Comparison of ENCODE assay signal across 12 mouse cellular contexts in genomic region chr6:38231994-38232393, GRCm38 (mm10). TPM values are rescaled to one million over a fixed set of nuclear protein-coding genes. Genes with fewer than 3 reads are reported as not detected.
DNase-seq lines count a peak whose midpoint lies in the region; ATAC-seq lines count a peak whose summit lies in the region.
"Had no signal": no experiment of that assay in that cellular context is flagged by ENCODE, and none has a peak within 500 bp of the region (broad histone marks: within the 10 kb centered on the region; RNA-seq: fewer than 3 reads in every experiment).

No protein-coding gene starts in this region.

- peaks cover 8% of the 10 kb centered on the region; the same call in 1 of the 2 replicates for H3K9me3 ChIP-seq in limb, embryonic 13.5 days
- H3K9me3 ChIP-seq in limb, embryonic 10.5 days (replicated peaks) = no peaks in the 10 kb centered on the region
- no peaks in the 10 kb centered on the region for H3K9me3 ChIP-seq in embryonic facial prominence, embryonic 11.5 days (replicated peaks; ENCODE audit: control insufficient read depth, low read length)
- peaks cover 5% of the 10 kb centered on the region; the same call in 1 of the 2 replicates for H3K9me3 ChIP-seq in hindbrain, embryonic 14.5 days (ENCODE audit: control insufficient read depth, low read length)
- H3K9me3 ChIP-seq: liver, embryonic 13.5 days had no signal

- no peak overlapping the region for H3K9ac ChIP-seq in limb, embryonic 13.5 days
- no peak overlapping the region for H3K9ac ChIP-seq in embryonic facial prominence, embryonic 11.5 days (replicated peaks; ENCODE audit: low read length)
- no peak overlapping the region for H3K9ac ChIP-seq in hindbrain, embryonic 14.5 days
- H3K9ac ChIP-seq: liver, embryonic 13.5 days had no signal

- H3K4me1 ChIP-seq in limb, embryonic 13.5 days = peaks cover 21% of the 10 kb centered on the region
- H3K4me1 ChIP-seq in limb, embryonic 10.5 days = peaks cover 17% of the 10 kb centered on the region
- 0 out of 2 replicates have a peak, but pooled peaks cover 5% of the 10 kb centered on the region for H3K4me1 ChIP-seq in embryonic facial prominence, embryonic 11.5 days (ENCODE audit: control insufficient read depth, insufficient read depth, low read length)
- H3K4me1 ChIP-seq in hindbrain, embryonic 14.5 days (replicated peaks; ENCODE audit: control insufficient read depth, insufficient read depth, low read length) = peaks cover 14% of the 10 kb centered on the region
- H3K4me1 ChIP-seq: liver, embryonic 13.5 days had no signal

- peak; percentile 26; the same call in 1 of the 2 replicates for ATAC-seq in limb, embryonic 13.5 days (ENCODE audit: low FRiP score, low read depth)
- ATAC-seq in embryonic facial prominence, embryonic 11.5 days (replicated peaks; ENCODE audit: insufficient number of reproducible peaks, low FRiP score, low TSS enrichment, low read depth) = 0 out of 2 replicates have a peak, but pooled peaks have one; percentile 25
- peak; percentile 64; the same call in 1 of the 2 replicates for ATAC-seq in hindbrain, embryonic 14.5 days (ENCODE audit: low FRiP score)
- no peak for ATAC-seq in monocyte, adult 5-6 weeks (replicated peaks; ENCODE audit: insufficient number of reproducible peaks, low FRiP score, low TSS enrichment, poor library complexity, severe bottlenecking)

- no peaks in the 10 kb centered on the region for H3K27me3 ChIP-seq in limb, embryonic 13.5 days
- no peaks in the 10 kb centered on the region for H3K27me3 ChIP-seq in limb, embryonic 10.5 days (ENCODE audit: low read depth, poor library complexity, severe bottlenecking)
- no peaks in the 10 kb centered on the region for H3K27me3 ChIP-seq in embryonic facial prominence, embryonic 11.5 days (ENCODE audit: control insufficient read depth, insufficient read depth, low read length)
- no peaks in the 10 kb centered on the region for H3K27me3 ChIP-seq in hindbrain, embryonic 14.5 days (ENCODE audit: control insufficient read depth, insufficient read depth, low read length)
- H3K27me3 ChIP-seq: liver, embryonic 13.5 days had no signal

- H3K36me3 ChIP-seq in limb, embryonic 13.5 days = peaks cover 16% of the 10 kb centered on the region
- H3K36me3 ChIP-seq in limb, embryonic 10.5 days = peaks cover 11% of the 10 kb centered on the region
- no peaks in the 10 kb centered on the region; the same call in 1 of the 2 replicates for H3K36me3 ChIP-seq in embryonic facial prominence, embryonic 11.5 days (replicated peaks; ENCODE audit: control insufficient read depth, insufficient read depth, low read depth, low read length)
- no peaks in the 10 kb centered on the region for H3K36me3 ChIP-seq in hindbrain, embryonic 14.5 days (replicated peaks; ENCODE audit: control insufficient read depth, insufficient read depth)
- H3K36me3 ChIP-seq: liver, embryonic 13.5 days had no signal

- H3K4me3 ChIP-seq in limb, embryonic 13.5 days = no peak overlapping the region
- H3K4me3 ChIP-seq in limb, embryonic 10.5 days = no peak overlapping the region
- H3K4me3 ChIP-seq in embryonic facial prominence, embryonic 11.5 days (ENCODE audit: low read depth, low read length) = no peak overlapping the region
- no peak overlapping the region for H3K4me3 ChIP-seq in hindbrain, embryonic 14.5 days (replicated peaks; ENCODE audit: low read length)
- H3K4me3 ChIP-seq: liver, embryonic 13.5 days; myocyte had no signal

- 67% methylated on average over 4 of the region's 4 CpGs for WGBS in limb, embryonic 13.5 days
- 72% methylated on average over 4 of the region's 4 CpGs for WGBS in limb, embryonic 10.5 days
- WGBS in embryonic facial prominence, embryonic 11.5 days = 57% methylated on average over 4 of the region's 4 CpGs
- WGBS in hindbrain, embryonic 14.5 days = 62% methylated on average over 4 of the region's 4 CpGs

- DNase-seq in limb, embryonic 10.5 days (ENCODE audit: low spot score) = no peak
- no peak for DNase-seq in embryonic facial prominence, embryonic 11.5 days (ENCODE audit: low spot score)
- DNase-seq in hindbrain, embryonic 14.5 days (ENCODE audit: low spot score) = no peak
- DNase-seq in kidney, postnatal 36 days = peak; percentile 63 to 75
- DNase-seq in frontal cortex, postnatal 36 days (ENCODE audit: low spot score in 2 of 2) = no peak
- no peak for DNase-seq in urinary bladder, adult 18-20 months (ENCODE audit: low spot score in 2 of 2)
- DNase-seq: adrenal gland, adult 8-10 months; cerebellum, adult 9-10 months; liver, embryonic 13.5 days had no signal

- no peak overlapping the region for H3K27ac ChIP-seq in limb, embryonic 13.5 days
- no peak overlapping the region for H3K27ac ChIP-seq in limb, embryonic 10.5 days
- H3K27ac ChIP-seq in embryonic facial prominence, embryonic 11.5 days (replicated peaks; ENCODE audit: low read depth, low read length) = no peak overlapping the region; the same call in 1 of the 2 replicates
- H3K27ac ChIP-seq in hindbrain, embryonic 14.5 days = no peak overlapping the region
- H3K27ac ChIP-seq: liver, embryonic 13.5 days had no signal

- H3K4me2 ChIP-seq in limb, embryonic 13.5 days (replicated peaks) = no peak overlapping the region
- H3K4me2 ChIP-seq in embryonic facial prominence, embryonic 11.5 days (ENCODE audit: low read depth, low read length) = no peak overlapping the region
- no peak overlapping the region for H3K4me2 ChIP-seq in hindbrain, embryonic 14.5 days (replicated peaks)
- H3K4me2 ChIP-seq: liver, embryonic 13.5 days had no signal

RNA-seq across cellular contexts. Expression of gene D630045J12Rik, which starts 21.8 kb away (rescaled TPM):
- polyA plus RNA-seq in limb, embryonic 13.5 days (2015; fragmentation: Nextera tagmentation; extraction: Ambion mirVana) = 8.1 and 8.2 TPM in 2 replicates
- 8.2 and 8.5 TPM in 2 replicates for polyA plus RNA-seq in limb, embryonic 10.5 days (2016; fragmentation: Nextera tagmentation; extraction: Ambion mirVana)
- 8.8 and 10.2 TPM in 2 replicates for polyA plus RNA-seq in embryonic facial prominence, embryonic 11.5 days (2014; fragmentation: Nextera tagmentation; extraction: Ambion mirVana)
- 18.8 and 19.0 TPM in 2 replicates for polyA plus RNA-seq in hindbrain, embryonic 14.5 days (2014; fragmentation: Nextera tagmentation; extraction: Ambion mirVana)
- total RNA-seq in monocyte, adult 5-6 weeks (2017) = not detected in 3 replicates

Comparison
In these comparisons a context has a peak if more than half of its experiments do, and no peak if none do; other contexts are left out.
1. DNase-seq: peak in kidney, postnatal 36 days (2 of 2); none in limb, embryonic 10.5 days (single experiment), embryonic facial prominence, embryonic 11.5 days (single experiment), hindbrain, embryonic 14.5 days (single experiment), frontal cortex, postnatal 36 days (0 of 2) and urinary bladder, adult 18-20 months (0 of 2).